Mouse (Mus musculus) G1E (cell line): Measurements from ENCODE around the gene Usb1. TPM values are rescaled to one million over a fixed set of nuclear protein-coding genes. Genes with fewer than 3 reads are reported as not detected.

Experiments
- ATAC-seq: 2 replicates; pipeline ENCODE4 v1.8.0; 2016; ENCODE audit warnings: mild to moderate bottlenecking; ENCODE audit not compliant: insufficient number of reproducible peaks, poor library complexity, low FRiP score, severe bottlenecking; ENCODE audit errors: extremely low read depth
- DNase-seq: peaks from one replicate; pipeline ENCODE4 v3.0.0; 2012; ENCODE audit warnings: low spot score
- H3K27me3 ChIP-seq: 2 replicates; pipeline ENCODE4 v1.6.1; 2012; ENCODE audit warnings: mild to moderate bottlenecking, low read length, inconsistent platforms; ENCODE audit not compliant: insufficient read depth
- H3K36me3 ChIP-seq: replicated peaks from 2 replicates; pipeline ENCODE3; 2012; ENCODE audit warnings: mild to moderate bottlenecking, inconsistent platforms
- H3K4me1 ChIP-seq: 2 replicates; pipeline ENCODE4 v1.6.1; 2012; ENCODE audit warnings: low read depth, low read length, inconsistent platforms, mixed read lengths; ENCODE audit not compliant: insufficient read depth
- H3K4me3 ChIP-seq: 2 replicates; pipeline ENCODE4 v1.5.1; 2012; ENCODE audit warnings: low read depth, mild to moderate bottlenecking, inconsistent platforms, low read length, moderate library complexity, mixed read lengths
- H3K9me3 ChIP-seq: replicated peaks from 2 replicates; pipeline ENCODE4 v1.6.1; 2012; ENCODE audit warnings: inconsistent platforms
- CTCF ChIP-seq: IDR thresholded peaks from 2 replicates; pipeline ENCODE4 v1.5.1; 2012; ENCODE audit warnings: low read depth, low read length, inconsistent platforms, mixed read lengths
- GATA1 ChIP-seq: IDR thresholded peaks from 2 replicates; pipeline ENCODE4 v1.6.1; 2012; ENCODE audit warnings: borderline replicate concordance, low read length, inconsistent platforms, mixed read lengths
- GATA2 ChIP-seq: IDR thresholded peaks from 2 replicates; pipeline ENCODE4 v1.6.1; 2012; ENCODE audit warnings: low read depth, low read length, inconsistent platforms, borderline replicate concordance
- POLR2AphosphoS5 ChIP-seq: IDR thresholded peaks from 2 replicates; pipeline ENCODE4 v1.6.1; 2012; ENCODE audit warnings: low read depth, low read length, inconsistent platforms; ENCODE audit not compliant: insufficient replicate concordance
- TAL1 ChIP-seq: conservative IDR thresholded peaks from 2 replicates; pipeline ENCODE4 v1.6.1; 2012; ENCODE audit warnings: low read depth, low read length, inconsistent platforms, mixed read lengths
- polyA plus RNA-seq: library from polyadenylated mRNA; stranded (reverse); fragments of >175 nt; gene quantifications from 2 replicates; pipeline ENCODE4 v1.2.3, GENCODE M21; 2012
- total RNA-seq, 2 experiments: library from RNA; stranded (forward) in 1 of 2; stranded (reverse) in 1 of 2; fragments of 200-1000 nt in 1 of 2; fragments of >200 nt in 1 of 2; fragmentation: Nextera tagmentation in 1 of 2; gene quantifications; 2 replicates each; pipeline ENCODE4 v1.2.3; 2014 to 2017

Usb1 gene
- total and polyA plus RNA-seq, 3 experiments: 28.0 to 60.0 (median 40.6) TPM

DNA sequence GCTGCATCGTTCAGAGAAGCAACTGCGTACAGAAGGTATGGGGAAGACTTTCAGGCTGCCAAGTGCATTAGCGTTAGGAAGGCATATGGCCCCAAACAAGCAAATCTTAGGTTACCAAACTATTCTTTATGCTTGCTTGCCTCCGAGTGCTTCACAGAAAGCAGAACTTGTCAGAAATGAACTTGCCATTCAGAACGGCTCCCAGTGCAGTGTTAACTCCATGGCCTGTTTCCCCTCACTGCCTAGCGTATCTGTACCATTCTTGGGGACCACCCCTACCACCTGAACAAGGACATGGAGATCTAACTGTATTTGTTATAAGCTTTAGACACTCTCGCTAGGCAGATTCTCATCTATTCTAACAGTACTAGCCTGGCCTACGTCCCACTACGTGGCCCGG is 55.1 kb downstream of the Usb1 start:
- H3K4me1 ChIP-seq: peaks cover 2% of the 10 kb centered on the region; the same call in 1 of the 2 replicates
- ATAC-seq (no peak), DNase-seq (no peak)
- no peak overlapping the region for H3K4me3 ChIP-seq
- H3K27me3 ChIP-seq: peaks cover 15% of the 10 kb centered on the region
- H3K9me3 ChIP-seq: no peaks in the 10 kb centered on the region
- TF ChIP-seq GATA2 (no peak), TAL1 (no peak), GATA1 (no peak), POLR2AphosphoS5 (no peak), CTCF (no peak)
- no peaks in the 10 kb centered on the region for H3K36me3 ChIP-seq

DNA sequence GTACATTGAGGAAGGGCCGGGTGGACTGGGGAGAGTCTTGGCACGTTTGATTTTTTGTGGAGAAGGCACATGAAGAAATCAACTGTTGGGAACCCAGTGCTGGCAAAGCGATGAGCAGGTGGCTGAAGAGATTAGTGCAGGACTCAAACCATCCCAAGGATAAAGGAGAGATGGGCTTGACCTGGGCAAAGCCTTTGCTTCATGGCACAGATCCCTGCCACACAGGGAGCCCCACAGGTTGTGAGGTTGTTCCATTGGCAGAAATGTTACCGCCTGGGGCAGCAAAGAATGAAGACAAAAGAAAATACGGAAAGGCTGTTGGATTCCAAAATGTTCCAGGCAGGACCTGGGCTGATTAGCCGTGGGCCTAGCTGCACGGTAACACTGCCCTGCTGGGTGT is 55.9 kb downstream of the Usb1 start:
- Histone ChIP-seq H3K4me3 (no peak overlapping the region), H3K36me3 (no peaks in the 10 kb centered on the region), H3K9me3 (no peaks in the 10 kb centered on the region), H3K4me1 (peaks cover 2% of the 10 kb centered on the region; the same call in 1 of the 2 replicates), H3K27me3 (peaks cover 20% of the 10 kb centered on the region)
- no peak for ATAC-seq
- no peak for TF ChIP-seq POLR2AphosphoS5
- no peak for TF ChIP-seq CTCF
- TF ChIP-seq TAL1: no peak
- no peak for TF ChIP-seq GATA1
- no peak for TF ChIP-seq GATA2
- no peak for DNase-seq

DNA sequence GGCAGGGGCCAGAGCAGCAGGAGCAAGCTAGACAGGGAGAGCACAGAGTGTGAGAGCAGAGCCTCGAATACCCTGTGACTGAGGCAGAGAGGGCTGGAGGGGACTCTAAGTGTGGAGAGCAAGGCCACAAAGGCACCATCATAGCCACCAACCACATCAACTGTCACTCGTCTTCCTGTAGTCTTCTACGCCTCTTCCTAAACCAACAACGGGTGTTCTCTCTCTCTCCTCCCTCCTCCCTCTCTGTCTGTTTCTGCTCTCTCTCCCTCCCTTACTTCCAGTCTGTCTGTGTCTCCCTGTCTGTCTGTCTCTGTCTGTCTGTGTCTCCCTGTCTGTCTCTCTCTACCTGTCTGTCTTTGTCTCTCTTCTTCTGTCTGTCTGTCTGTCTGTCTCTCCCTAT is 58.2 kb downstream of the Usb1 start:
- DNase-seq: no peak
- H3K27me3 ChIP-seq: peaks cover 28% of the 10 kb centered on the region
- no peak for ATAC-seq
- H3K4me3 ChIP-seq: no peak overlapping the region
- TF ChIP-seq TAL1 (no peak), GATA1 (no peak), GATA2 (no peak), CTCF (no peak), POLR2AphosphoS5 (no peak)
- H3K9me3 ChIP-seq: no peaks in the 10 kb centered on the region
- no peaks in the 10 kb centered on the region for H3K36me3 ChIP-seq
- peaks cover 8% of the 10 kb centered on the region for H3K4me1 ChIP-seq

DNA sequence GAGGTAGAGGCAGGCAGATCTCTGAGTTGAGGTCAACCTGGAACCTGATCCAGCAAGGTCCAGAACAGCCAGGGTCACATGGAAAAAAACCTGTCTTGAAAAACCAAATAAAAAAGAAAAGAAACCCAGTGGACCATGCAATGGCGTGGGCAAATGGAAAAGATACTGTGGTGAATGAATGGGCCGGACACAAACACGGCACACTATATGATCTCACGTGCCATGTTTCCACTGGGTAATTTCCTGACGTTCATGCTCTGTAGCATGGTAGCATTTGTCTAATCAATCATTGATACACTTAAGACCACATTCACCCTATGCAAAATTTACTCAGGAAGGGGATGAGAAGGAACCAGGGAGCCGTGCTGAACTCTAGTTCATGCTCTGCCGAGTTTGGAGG is 59.0 kb downstream of the Usb1 start:
- ATAC-seq: no peak
- Histone ChIP-seq H3K27me3 (peaks cover 28% of the 10 kb centered on the region), H3K4me3 (no peak overlapping the region), H3K36me3 (no peaks in the 10 kb centered on the region), H3K4me1 (peaks cover 13% of the 10 kb centered on the region), H3K9me3 (no peaks in the 10 kb centered on the region)
- no peak for DNase-seq
- no peak for TF ChIP-seq CTCF
- no peak for TF ChIP-seq POLR2AphosphoS5
- no peak for TF ChIP-seq GATA2
- TF ChIP-seq TAL1: no peak
- TF ChIP-seq GATA1: no peak

DNA sequence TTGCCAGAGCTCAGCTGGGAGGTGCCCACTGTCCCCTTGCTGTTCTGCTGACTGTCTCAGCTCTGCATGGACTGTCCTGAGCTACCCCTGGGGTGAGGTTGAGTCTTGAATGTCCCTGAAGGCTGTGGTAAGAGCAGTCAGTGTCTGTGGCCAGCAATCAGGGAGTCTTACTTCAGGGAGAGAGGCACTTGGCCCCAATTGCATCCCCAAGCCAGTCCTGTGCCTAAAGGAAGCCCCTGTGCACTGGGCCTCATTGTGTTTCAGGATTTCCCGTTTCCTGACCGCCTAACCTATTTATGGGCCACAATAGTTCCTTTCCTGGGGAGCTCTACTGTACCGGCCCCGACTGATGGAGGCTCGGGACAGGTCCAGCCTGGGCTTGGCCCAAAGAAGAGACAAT is 60.5 kb downstream of the Usb1 start:
- no peak overlapping the region for H3K4me3 ChIP-seq
- no peak for ATAC-seq

DNA sequence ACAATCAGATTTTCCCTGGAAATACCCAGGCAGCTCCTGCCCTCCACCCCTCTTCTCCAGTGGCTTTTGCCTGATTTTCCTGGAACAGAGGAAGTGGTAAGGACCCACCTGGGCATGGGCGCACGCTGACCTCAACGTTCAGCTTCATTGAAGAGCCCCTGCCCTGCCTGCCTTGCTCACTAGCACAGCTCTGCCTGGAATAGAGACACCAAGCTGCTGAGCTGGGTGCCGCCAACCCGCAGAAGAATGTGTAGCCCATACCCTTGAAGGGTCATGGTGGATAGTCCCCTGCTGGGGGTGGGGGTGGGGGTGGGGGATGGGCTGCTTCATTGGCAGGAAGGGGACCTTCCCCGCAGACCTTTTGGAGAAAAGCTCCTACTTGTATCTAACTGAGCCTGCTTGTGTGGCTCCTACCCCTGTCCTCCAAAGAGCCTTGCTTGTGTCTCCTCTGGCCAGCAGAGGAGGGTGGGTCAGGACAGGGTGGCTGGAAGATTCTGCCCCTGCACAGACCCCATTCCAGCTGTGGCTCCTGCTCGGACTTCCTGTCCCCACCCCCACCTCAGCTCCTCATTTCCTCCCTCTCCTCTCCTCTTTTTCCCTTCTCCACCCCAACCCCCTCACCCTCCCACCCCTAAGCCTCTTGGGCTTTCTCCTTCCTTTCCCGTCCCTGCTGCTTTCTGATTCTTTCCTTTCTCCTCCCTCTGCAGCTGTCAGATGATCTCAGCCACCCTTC is 63.3 kb downstream of the Usb1 start:
- TF ChIP-seq TAL1 (no peak), GATA2 (no peak), CTCF (no peak), POLR2AphosphoS5 (no peak), GATA1 (no peak)
- peaks cover 27% of the 10 kb centered on the region for H3K4me1 ChIP-seq
- no peaks in the 10 kb centered on the region for H3K36me3 ChIP-seq
- H3K9me3 ChIP-seq: no peaks in the 10 kb centered on the region
- DNase-seq (no peak), ATAC-seq (no peak)
- H3K27me3 ChIP-seq: peaks cover 37% of the 10 kb centered on the region
- H3K4me3 ChIP-seq: no peak overlapping the region

More for the DNA sequence above, 60.5 kb downstream of the Usb1 start:
- no peaks in the 10 kb centered on the region for H3K36me3 ChIP-seq
- DNase-seq: no peak
- no peaks in the 10 kb centered on the region for H3K9me3 ChIP-seq
- H3K4me1 ChIP-seq: peaks cover 28% of the 10 kb centered on the region
- TF ChIP-seq GATA1: no peak
- TF ChIP-seq POLR2AphosphoS5: no peak
- TF ChIP-seq GATA2: no peak
- TF ChIP-seq TAL1: no peak
- peaks cover 32% of the 10 kb centered on the region for H3K27me3 ChIP-seq

DNA sequence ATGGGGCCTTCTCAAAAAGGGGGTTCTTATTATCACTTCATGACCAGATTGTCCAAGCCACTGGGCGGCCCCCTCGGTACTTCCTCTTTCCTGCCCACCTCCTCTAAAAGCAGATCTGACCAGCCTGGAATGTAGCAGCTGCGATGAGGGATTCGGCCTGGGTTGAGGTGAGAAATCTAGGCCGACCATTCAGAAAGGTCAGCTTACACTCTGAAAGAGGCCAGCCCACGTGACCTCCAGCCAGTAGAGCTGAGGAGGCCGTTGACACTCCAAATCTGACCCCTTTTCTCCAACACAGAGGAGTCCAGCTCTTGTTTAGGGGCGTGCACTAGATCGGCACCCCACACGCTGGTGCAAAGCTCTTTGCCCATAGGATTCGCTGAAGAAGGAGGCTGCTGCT is 64.7 kb downstream of the Usb1 start:
- no peak for ATAC-seq

More for the DNA sequence above, 64.7 kb downstream of the Usb1 start:
- TF ChIP-seq POLR2AphosphoS5: no peak
- Histone ChIP-seq H3K36me3 (no peaks in the 10 kb centered on the region), H3K9me3 (no peaks in the 10 kb centered on the region), H3K4me3 (no peak overlapping the region), H3K4me1 (peaks cover 27% of the 10 kb centered on the region), H3K27me3 (peaks cover 45% of the 10 kb centered on the region)
- no peak for DNase-seq

Other genes starting within 250 kb of the Usb1 start
- gene Kifc3, start 129.5 kb upstream of the Usb1 start, total RNA-seq (2014; fragmentation: Nextera tagmentation): not detected in 2 replicates
- 0.16 TPM in 1 of 2 replicates, not detected in the other for gene Kifc3, start 129.5 kb upstream of the Usb1 start, total RNA-seq (2017)
- not detected in 2 replicates for gene Kifc3, start 129.5 kb upstream of the Usb1 start, polyA plus RNA-seq
- not detected in 2 replicates for gene Cngb1, start 25.7 kb upstream of the Usb1 start, total RNA-seq (2014; fragmentation: Nextera tagmentation)
- gene Cngb1, start 25.7 kb upstream of the Usb1 start, total RNA-seq (2017): 0.49 TPM in 1 of 2 replicates, not detected in the other
- not detected in 2 replicates for gene Cngb1, start 25.7 kb upstream of the Usb1 start, polyA plus RNA-seq
- not detected in 2 replicates for gene Tepp, start 21.7 kb upstream of the Usb1 start, total RNA-seq (2014; fragmentation: Nextera tagmentation)
- gene Tepp, start 21.7 kb upstream of the Usb1 start, total RNA-seq (2017): not detected in 2 replicates
- gene Tepp, start 21.7 kb upstream of the Usb1 start, polyA plus RNA-seq: not detected in 2 replicates
- gene Zfp319, start 334 bp upstream of the Usb1 start, total RNA-seq (2014; fragmentation: Nextera tagmentation): 7.5 TPM in 2 replicates
- 2.1 and 2.3 TPM in 2 replicates for gene Zfp319, start 334 bp upstream of the Usb1 start, total RNA-seq (2017)
- gene Zfp319, start 334 bp upstream of the Usb1 start, polyA plus RNA-seq: 7.2 and 8.2 TPM in 2 replicates
- gene Mmp15, start 20.0 kb downstream of the Usb1 start, total RNA-seq (2014; fragmentation: Nextera tagmentation): not detected in 2 replicates
- gene Mmp15, start 20.0 kb downstream of the Usb1 start, total RNA-seq (2017): 0.05 TPM in 1 of 2 replicates, not detected in the other
- gene Mmp15, start 20.0 kb downstream of the Usb1 start, polyA plus RNA-seq: 0.01 TPM in 1 of 2 replicates, not detected in the other
- 52.3 and 81.0 TPM in 2 replicates for gene Cfap20, start 102.6 kb downstream of the Usb1 start, total RNA-seq (2014; fragmentation: Nextera tagmentation)
- gene Cfap20, start 102.6 kb downstream of the Usb1 start, total RNA-seq (2017): 62.4 and 63.0 TPM in 2 replicates
- 29.3 and 38.5 TPM in 2 replicates for gene Cfap20, start 102.6 kb downstream of the Usb1 start, polyA plus RNA-seq
- gene Csnk2a2, start 157.8 kb downstream of the Usb1 start, total RNA-seq (2014; fragmentation: Nextera tagmentation): 283 and 300 TPM in 2 replicates
- gene Csnk2a2, start 157.8 kb downstream of the Usb1 start, total RNA-seq (2017): 31.5 and 45.0 TPM in 2 replicates
- gene Csnk2a2, start 157.8 kb downstream of the Usb1 start, polyA plus RNA-seq: 30.8 and 35.8 TPM in 2 replicates
- not detected in 2 replicates for gene Ccdc113, start 201.8 kb downstream of the Usb1 start, total RNA-seq (2014; fragmentation: Nextera tagmentation)
- gene Ccdc113, start 201.8 kb downstream of the Usb1 start, total RNA-seq (2017): not detected in 2 replicates
- not detected in 2 replicates for gene Ccdc113, start 201.8 kb downstream of the Usb1 start, polyA plus RNA-seq
- not detected in 2 replicates for gene Prss54, start 244.1 kb downstream of the Usb1 start, total RNA-seq (2014; fragmentation: Nextera tagmentation)
- 0.22 TPM in 1 of 2 replicates, not detected in the other for gene Prss54, start 244.1 kb downstream of the Usb1 start, total RNA-seq (2017)
- not detected in 2 replicates for gene Prss54, start 244.1 kb downstream of the Usb1 start, polyA plus RNA-seq